Mouse (Mus musculus) forebrain, embryonic 16.5 days (tissue): Measurements from ENCODE around the gene Cd40. TPM values are rescaled to one million over a fixed set of nuclear protein-coding genes. Genes with fewer than 3 reads are reported as not detected.
A peak's percentile ranks its signal among the peaks of the same experiment; 100 is the strongest.

Source experiments
- ATAC-seq: fragments of 200-750 bp; cut with Nextera tagmentation; 2 replicates; pipeline ENCODE4 v1.8.0; 2017; ENCODE audit warnings: mild to moderate bottlenecking, moderate library complexity
- H3K27ac ChIP-seq: fragments of 300-500 bp; sonication (generic); 2 replicates; pipeline ENCODE4 v1.5.1; 2014; ENCODE audit warnings: low read length, control low read depth
- H3K27me3 ChIP-seq: fragments of 300-500 bp; sonication (generic); replicated peaks from 2 replicates; pipeline ENCODE4 v1.6.1; 2014; ENCODE audit warnings: low read length; ENCODE audit not compliant: control insufficient read depth, insufficient read depth
- H3K36me3 ChIP-seq: fragments of 300-500 bp; sonication (generic); 2 replicates; pipeline ENCODE4 v1.6.1; 2014; ENCODE audit not compliant: control insufficient read depth, insufficient read depth
- H3K4me1 ChIP-seq: fragments of 300-500 bp; sonication (generic); replicated peaks from 2 replicates; pipeline ENCODE4 v1.6.1; 2014; ENCODE audit warnings: low read length; ENCODE audit not compliant: control insufficient read depth, insufficient read depth
- H3K4me2 ChIP-seq: fragments of 300-500 bp; sonication (generic); 2 replicates; pipeline ENCODE4 v1.6.1; 2014; ENCODE audit warnings: mild to moderate bottlenecking, low read length, control low read depth
- H3K4me3 ChIP-seq: fragments of 300-500 bp; sonication (generic); replicated peaks from 2 replicates; pipeline ENCODE4 v1.5.1; 2014; ENCODE audit warnings: mild to moderate bottlenecking, low read length, control low read depth
- H3K9ac ChIP-seq: fragments of 300-500 bp; sonication (generic); replicated peaks from 2 replicates; pipeline ENCODE4 v1.6.1; 2014; ENCODE audit warnings: low read depth, low read length, control low read depth
- H3K9me3 ChIP-seq: fragments of 300-500 bp; sonication (generic); 2 replicates; pipeline ENCODE4 v1.6.1; 2016; ENCODE audit warnings: low read length; ENCODE audit not compliant: control insufficient read depth
- WGBS: fragments of 180-500 bp; shearing (Covaris S2); extraction: QIAGEN DNeasy Blood & Tissue Kit; methylation state at CpG from one replicate; pipeline ENCODE4 v1.1.7; 2014; 5-methylcytosine and 5-hydroxymethylcytosine counted together
- polyA plus RNA-seq: library from polyadenylated mRNA; unstranded; fragments of >200 nt; fragmentation: Nextera tagmentation; extraction: Ambion mirVana; gene quantifications from 2 replicates; pipeline ENCODE4 v1.2.1, GENCODE M21; 2015

Cd40 gene
- polyA plus RNA-seq, 1 experiment from 2014 or later: 5.0 TPM

- Histone ChIP-seq H3K4me1 (peaks cover 3% of the 10 kb centered on the region; the same call in 1 of the 2 replicates), H3K4me2 (no peak overlapping the region), H3K9me3 (no peaks in the 10 kb centered on the region), H3K27ac (no peak overlapping the region), H3K9ac (no peak overlapping the region), H3K4me3 (no peak overlapping the region), H3K27me3 (peaks cover 3% of the 10 kb centered on the region; the same call in 1 of the 2 replicates), H3K36me3 (no peaks in the 10 kb centered on the region)
- WGBS: 66% methylated on average over 18 of the region's 18 CpGs
- ATAC-seq: no peak
Measured at GRCm38 (mm10) chr2:165050826-165051548, 4.4 kb upstream of the Cd40 start.

DNA sequence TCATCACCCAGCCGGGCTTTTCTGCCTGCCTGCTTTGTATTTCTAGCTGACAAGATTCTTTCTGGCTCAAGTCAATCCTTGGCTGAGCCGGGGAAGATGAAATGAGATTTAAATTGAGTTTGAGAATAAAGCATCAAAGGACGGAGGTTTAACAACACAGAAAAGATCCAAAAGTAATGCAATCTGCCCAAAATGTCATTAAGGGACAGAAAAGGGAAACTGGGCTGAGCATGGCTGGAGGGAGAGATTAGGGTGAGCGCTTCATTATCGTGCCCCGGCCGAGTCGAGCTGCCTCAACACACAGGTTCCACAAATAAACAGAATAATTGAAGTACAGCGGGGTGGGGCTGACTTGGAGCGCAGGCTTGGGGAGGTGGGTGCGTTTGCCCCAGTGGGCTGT, 3.9 kb upstream of the Cd40 start:
- no peak overlapping the region for H3K9ac ChIP-seq
- WGBS: 17% methylated on average over 11 of the region's 11 CpGs
- peaks cover 3% of the 10 kb centered on the region; the same call in 1 of the 2 replicates for H3K4me1 ChIP-seq
- H3K4me2 ChIP-seq: no peak overlapping the region
- no peak overlapping the region for H3K4me3 ChIP-seq
- H3K27me3 ChIP-seq: peaks cover 3% of the 10 kb centered on the region; the same call in 1 of the 2 replicates
- H3K27ac ChIP-seq: no peak overlapping the region
- ATAC-seq: no peak
- no peaks in the 10 kb centered on the region for H3K9me3 ChIP-seq
- H3K36me3 ChIP-seq: no peaks in the 10 kb centered on the region

GRCm38 (mm10) chr2:165055905-165056304, 478 bp downstream of the Cd40 start:
- H3K27ac ChIP-seq: no peak overlapping the region
- H3K4me1 ChIP-seq: peaks cover 3% of the 10 kb centered on the region; the same call in 1 of the 2 replicates
- no peak overlapping the region for H3K4me3 ChIP-seq
- 8% methylated on average over 7 of the region's 7 CpGs for WGBS
- no peak overlapping the region for H3K4me2 ChIP-seq
- ATAC-seq: no peak
- peaks cover 3% of the 10 kb centered on the region; the same call in 1 of the 2 replicates for H3K27me3 ChIP-seq
- no peaks in the 10 kb centered on the region for H3K9me3 ChIP-seq
- no peak overlapping the region for H3K9ac ChIP-seq
- no peaks in the 10 kb centered on the region for H3K36me3 ChIP-seq

DNA sequence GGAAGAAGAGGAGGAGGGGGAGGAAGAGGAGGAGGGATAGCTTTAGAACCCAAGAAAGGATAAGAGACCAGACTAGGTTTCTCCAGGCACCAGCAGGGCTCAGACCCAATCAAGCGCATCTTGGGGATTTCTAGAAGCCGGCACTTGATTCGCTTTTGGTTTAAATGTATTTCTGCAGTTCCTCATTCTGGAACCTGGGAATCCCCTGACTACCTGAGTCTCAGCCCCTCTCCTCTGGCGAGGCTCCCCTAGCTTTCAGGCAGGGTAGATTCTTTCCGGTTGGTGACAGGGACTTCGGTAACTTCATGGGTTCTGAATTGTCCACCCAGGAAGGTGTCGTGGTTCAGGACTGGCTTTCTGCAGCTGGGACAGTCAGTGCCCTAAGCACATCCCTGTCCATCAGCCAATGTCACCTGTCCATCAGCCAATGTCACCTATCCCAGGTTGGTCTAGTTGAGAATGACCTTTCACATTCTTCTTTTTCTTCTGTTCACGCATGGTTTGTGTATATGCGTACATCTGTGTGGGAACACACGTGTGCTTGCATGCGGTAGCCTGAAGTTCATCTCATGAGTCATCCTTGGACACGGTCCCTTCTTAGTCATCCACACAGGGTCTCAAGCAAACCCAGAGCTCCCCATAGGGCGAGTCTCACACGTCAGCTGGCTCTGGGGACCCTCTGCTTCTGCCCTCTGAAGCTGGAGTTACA, 1.1 kb downstream of the Cd40 start:
- H3K36me3 ChIP-seq: no peaks in the 10 kb centered on the region
- peaks cover 3% of the 10 kb centered on the region; the same call in 1 of the 2 replicates for H3K27me3 ChIP-seq
- H3K4me2 ChIP-seq: no peak overlapping the region
- 77% methylated on average over 14 of the region's 14 CpGs for WGBS
- H3K4me1 ChIP-seq: peaks cover 3% of the 10 kb centered on the region; the same call in 1 of the 2 replicates
- H3K9ac ChIP-seq: no peak overlapping the region
- no peaks in the 10 kb centered on the region for H3K9me3 ChIP-seq
- no peak overlapping the region for H3K4me3 ChIP-seq
- H3K27ac ChIP-seq: no peak overlapping the region
- ATAC-seq: no peak

- H3K27me3 ChIP-seq: peaks cover 3% of the 10 kb centered on the region; the same call in 1 of the 2 replicates
Measured at GRCm38 (mm10) chr2:165059961-165060360, 4.5 kb downstream of the Cd40 start.

DNA sequence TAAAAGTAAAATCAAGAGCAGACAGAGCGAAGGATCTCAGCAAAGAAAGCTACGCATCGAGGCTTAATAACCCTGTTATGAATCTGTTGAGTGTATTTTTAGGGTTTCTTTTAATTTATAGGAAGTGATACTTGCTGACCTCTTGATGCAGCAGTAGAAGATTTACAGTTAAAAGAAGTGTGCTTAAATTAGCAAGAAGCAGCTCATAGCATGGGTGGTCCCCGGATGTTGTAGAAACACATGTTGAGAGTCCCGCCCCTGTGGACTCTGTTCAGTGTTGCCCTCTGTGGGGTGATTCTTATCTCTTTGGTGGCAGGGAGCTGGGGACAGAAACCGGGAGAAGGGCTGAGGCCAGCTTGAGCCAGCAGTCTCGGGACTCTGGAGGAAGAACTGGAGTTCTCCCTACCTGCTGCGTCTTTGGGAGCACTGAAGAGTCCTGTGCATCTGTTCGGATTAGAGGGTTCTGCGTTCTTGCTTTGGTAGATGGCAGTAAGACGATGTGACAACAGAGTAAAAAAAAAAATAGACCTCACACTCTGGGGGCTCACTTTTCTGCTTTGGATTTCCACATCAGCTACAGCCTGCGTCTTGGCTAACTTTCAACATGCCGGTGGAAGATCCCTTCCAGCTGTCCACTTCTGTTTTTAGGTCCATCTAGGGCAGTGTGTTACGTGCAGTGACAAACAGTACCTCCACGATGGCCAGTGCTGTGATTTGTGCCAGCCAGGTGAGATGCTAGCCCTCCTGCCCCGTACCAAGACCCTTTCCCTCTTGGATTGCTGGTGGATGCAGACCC, 6.4 kb downstream of the Cd40 start:
- Histone ChIP-seq H3K36me3 (no peaks in the 10 kb centered on the region), H3K27me3 (no peaks in the 10 kb centered on the region), H3K4me2 (no peak overlapping the region), H3K9me3 (no peaks in the 10 kb centered on the region), H3K9ac (no peak overlapping the region), H3K4me1 (peaks cover 3% of the 10 kb centered on the region; the same call in 1 of the 2 replicates), H3K4me3 (no peak overlapping the region), H3K27ac (no peak overlapping the region)
- WGBS: 88% methylated on average over 16 of the region's 16 CpGs
- no peak for ATAC-seq

More at GRCm38 (mm10) chr2:165059961-165060360, 4.5 kb downstream of the Cd40 start:
- H3K27ac ChIP-seq: no peak overlapping the region
- no peaks in the 10 kb centered on the region for H3K9me3 ChIP-seq
- WGBS: 94% methylated on average over 4 of the region's 4 CpGs
- H3K4me1 ChIP-seq: peaks cover 3% of the 10 kb centered on the region
- no peak overlapping the region for H3K9ac ChIP-seq
- H3K4me2 ChIP-seq: no peak overlapping the region
- no peak overlapping the region for H3K4me3 ChIP-seq
- ATAC-seq: no peak
- no peaks in the 10 kb centered on the region for H3K36me3 ChIP-seq

- Histone ChIP-seq H3K4me3 (no peak overlapping the region), H3K36me3 (no peaks in the 10 kb centered on the region), H3K9me3 (no peaks in the 10 kb centered on the region), H3K4me1 (peaks cover 9% of the 10 kb centered on the region), H3K9ac (no peak overlapping the region), H3K4me2 (no peak overlapping the region), H3K27me3 (no peaks in the 10 kb centered on the region), H3K27ac (no peak overlapping the region)
- no peak; the same call in 1 of the 2 replicates for ATAC-seq
- 41% methylated on average over 7 of the region's 7 CpGs for WGBS
Measured at GRCm38 (mm10) chr2:165064489-165064888, 9.1 kb downstream of the Cd40 start.

GRCm38 (mm10) chr2:165068806-165069205, 13.4 kb downstream of the Cd40 start:
- H3K4me3 ChIP-seq: no peak overlapping the region
- no peak overlapping the region for H3K27ac ChIP-seq
- H3K9ac ChIP-seq: no peak overlapping the region
- H3K4me1 ChIP-seq: peaks cover 29% of the 10 kb centered on the region
- 48% methylated on average over 2 of the region's 2 CpGs for WGBS
- ATAC-seq: peak; percentile 41; the same call in 1 of the 2 replicates
- no peaks in the 10 kb centered on the region for H3K36me3 ChIP-seq
- H3K9me3 ChIP-seq: no peaks in the 10 kb centered on the region
- H3K4me2 ChIP-seq: no peak overlapping the region
- no peaks in the 10 kb centered on the region for H3K27me3 ChIP-seq
